Mouse (Mus musculus) ES-E14 (cell line): ENCODE results near the gene Jund.

Experiments
- HCFC1 ChIP-seq: IDR thresholded peaks from 2 replicates; pipeline ENCODE4 v1.6.1; 2012; ENCODE audit warnings: low read length, inconsistent platforms, borderline replicate concordance; ENCODE audit not compliant: insufficient read depth
- ZC3H11A ChIP-seq: IDR thresholded peaks from 2 replicates; pipeline ENCODE4 v1.6.1; 2012; ENCODE audit warnings: low read depth, mild to moderate bottlenecking, inconsistent platforms, low read length, borderline replicate concordance

GRCm38 (mm10) chr8:70671615-70672324 is 27.0 kb upstream of the Jund start:
- no peak for TF ChIP-seq ZC3H11A
- no peak for TF ChIP-seq HCFC1
